Mouse (Mus musculus): ENCODE measurements at regions not wholly inside any gene's neighbourhood (a gene's known extent, or its start where the extent isn't known, plus 50 kb on each side); places are given as distances from the start of the nearest gene placed in this dataset.

DNA sequence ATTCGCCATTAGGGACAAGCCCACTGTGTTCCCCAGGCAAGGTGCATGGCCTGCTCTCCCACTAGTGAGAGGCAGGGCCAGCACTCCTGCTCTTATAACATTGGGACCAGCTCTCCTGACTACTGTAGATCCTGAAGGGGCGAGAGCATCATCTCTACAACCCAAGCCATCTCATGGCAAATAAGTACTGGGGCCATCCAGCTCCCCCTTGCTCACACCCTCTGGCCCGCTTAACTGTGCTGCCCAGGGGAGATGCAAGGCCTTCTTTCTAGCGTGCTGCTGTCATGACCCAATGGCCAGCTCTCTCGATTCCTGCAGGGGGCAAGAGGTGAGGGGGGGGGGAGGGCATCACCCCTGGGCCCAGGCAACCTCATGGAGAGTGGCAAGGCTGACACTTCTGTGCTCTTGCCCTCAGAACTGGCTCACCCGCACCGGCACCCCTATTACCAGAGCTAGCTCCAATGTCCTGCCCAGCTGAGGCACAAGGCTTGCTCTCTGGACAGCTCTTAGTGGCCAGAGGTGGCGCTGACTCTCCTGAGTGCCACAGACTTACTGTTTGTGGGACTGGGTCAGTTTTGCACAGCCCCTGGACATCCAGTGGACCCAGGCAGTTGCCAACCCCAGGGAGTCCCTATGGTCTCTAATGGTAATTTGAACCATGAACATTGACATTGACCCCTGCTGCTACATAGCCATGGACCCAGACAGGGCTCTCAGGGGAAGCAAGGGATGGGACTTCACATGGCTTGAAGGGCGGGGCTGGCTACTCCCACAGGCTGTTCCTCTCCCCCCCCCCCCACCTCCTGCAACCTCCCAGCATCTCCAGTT is 448.2 kb downstream of the Tdrd3 start:
- no peak for DNase-seq

DNA sequence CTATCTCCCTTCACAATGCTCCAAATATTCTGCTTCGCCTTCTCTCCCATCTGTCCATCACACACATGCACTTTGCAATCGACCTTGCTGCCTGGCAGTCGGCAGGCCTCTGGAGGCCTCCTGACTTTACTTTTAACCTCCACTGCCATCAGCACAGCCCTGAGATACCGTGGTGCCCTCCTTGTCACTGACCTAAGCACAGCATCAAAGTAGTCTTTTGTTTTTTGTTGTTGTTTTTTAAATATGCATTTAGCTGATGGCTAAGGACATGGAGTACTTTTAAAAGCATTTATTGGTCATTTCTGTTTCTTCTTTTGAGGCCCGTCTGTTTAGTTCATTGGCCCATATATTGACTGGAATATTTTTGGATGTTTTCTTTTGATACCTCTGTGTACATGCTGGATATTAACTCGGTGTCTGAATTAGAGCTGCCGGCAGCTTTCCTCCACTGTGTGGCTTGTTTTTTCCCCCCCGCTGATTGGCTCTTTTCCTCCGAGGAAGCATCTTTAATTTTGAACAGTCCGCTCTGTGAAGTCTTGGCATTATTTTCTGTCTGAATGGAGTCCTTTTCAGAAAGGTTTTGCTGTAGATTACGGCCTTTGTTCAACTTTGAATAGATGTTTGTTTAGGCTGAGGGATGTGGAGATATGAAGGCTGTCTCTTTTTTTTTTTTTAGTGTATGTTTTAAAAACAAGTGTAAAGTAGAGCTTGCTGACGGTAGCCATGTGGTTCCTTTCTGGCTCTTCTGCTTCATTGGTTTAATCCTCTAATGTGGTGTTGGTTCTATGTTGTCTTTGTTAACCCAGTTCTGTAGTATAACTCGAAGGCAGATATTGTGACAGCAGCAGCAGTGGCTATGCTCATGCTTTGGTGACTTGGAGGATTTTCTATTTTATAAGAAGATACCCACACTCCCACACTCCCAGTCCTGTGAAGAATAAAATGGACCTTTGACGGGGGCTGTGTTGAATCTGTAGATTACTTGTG is 449.1 kb downstream of the Tdrd3 start:
- DNase-seq, result no peak

DNA sequence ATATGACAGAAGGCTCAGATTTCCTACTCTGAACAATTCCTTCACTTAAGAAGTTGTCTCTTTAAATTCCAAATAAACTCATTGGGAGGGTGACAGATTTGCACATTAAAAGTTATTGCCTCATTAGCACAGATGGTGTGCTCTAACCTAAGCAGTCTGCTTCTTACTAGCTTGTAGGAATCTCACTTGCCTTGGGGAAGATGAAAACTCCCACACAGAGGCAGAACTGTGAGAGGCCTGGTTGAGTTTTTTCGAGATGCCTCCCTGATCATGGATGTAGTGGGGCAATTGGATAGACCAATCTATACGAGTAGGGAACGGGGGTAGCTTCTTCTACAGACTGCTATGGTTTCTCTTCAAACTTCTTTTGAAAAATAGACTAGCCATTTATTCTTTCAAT is 485.3 kb downstream of the Tdrd3 start:
- DNase-seq, result no peak

DNA sequence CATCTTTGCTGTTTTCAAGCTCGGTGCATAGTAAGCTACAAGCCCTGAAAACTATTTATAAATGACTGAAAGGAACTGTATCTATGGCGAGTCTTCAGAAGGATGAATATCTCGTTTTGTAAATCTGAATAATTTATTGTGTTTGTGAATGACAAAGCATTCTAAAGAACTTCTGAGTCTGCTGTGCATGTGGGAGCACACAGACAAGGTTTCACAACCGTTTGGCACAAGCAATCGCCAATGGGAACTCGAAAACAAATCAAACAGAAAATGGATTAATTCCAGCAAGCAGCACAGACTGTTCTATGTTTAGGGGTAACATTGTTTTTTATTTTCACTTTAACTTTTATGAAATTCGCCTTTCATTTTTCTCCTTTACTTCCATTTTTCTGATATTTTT is 486.0 kb downstream of the Tdrd3 start:
- DNase-seq, result no peak

Measured in cerebellum, adult 9-10 months (tissue).